Mouse (Mus musculus) megakaryocyte, embryonic 14.5 days (primary cell): ENCODE data around the gene Armc3.

Experiments used
- FLI1 ChIP-seq: IDR thresholded peaks from 2 replicates; pipeline ENCODE4 v1.6.1; 2012; ENCODE audit warnings: low read length, inconsistent platforms, mixed read lengths
- GATA1 ChIP-seq: IDR thresholded peaks from 3 replicates; pipeline ENCODE4 v1.6.1; 2012; ENCODE audit warnings: mixed read lengths, low read length, inconsistent platforms, borderline replicate concordance

DNA sequence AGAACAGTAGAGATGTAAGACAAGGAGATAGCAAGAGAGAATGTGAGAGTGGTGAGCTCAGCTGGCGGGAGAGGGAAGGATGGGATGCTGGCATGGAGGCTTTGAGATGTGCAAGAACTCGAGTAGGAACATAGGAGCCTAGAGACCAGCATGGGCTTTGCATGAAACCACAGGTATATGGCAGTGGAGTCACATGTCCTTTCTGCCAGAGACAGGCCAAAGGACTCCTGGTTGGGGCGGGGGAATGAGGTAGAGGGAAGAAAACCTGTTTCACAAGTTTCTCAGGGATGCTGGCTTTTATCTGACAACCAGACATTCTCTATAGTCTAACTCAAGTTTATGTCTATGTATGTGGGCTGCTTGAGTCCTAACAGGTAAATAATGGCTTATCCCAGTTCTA lies 55.9 kb downstream of the Armc3 start:
- no peak for TF ChIP-seq GATA1
- no peak for TF ChIP-seq FLI1
